Mouse (Mus musculus): ENCODE results near the gene Prtn3. TPM values are rescaled to one million over a fixed set of nuclear protein-coding genes. Genes with fewer than 3 reads are reported as not detected.

Prtn3 gene
- total RNA-seq (2023): 100 to 1,000 TPM; 466 to 531 TPM

DNA sequence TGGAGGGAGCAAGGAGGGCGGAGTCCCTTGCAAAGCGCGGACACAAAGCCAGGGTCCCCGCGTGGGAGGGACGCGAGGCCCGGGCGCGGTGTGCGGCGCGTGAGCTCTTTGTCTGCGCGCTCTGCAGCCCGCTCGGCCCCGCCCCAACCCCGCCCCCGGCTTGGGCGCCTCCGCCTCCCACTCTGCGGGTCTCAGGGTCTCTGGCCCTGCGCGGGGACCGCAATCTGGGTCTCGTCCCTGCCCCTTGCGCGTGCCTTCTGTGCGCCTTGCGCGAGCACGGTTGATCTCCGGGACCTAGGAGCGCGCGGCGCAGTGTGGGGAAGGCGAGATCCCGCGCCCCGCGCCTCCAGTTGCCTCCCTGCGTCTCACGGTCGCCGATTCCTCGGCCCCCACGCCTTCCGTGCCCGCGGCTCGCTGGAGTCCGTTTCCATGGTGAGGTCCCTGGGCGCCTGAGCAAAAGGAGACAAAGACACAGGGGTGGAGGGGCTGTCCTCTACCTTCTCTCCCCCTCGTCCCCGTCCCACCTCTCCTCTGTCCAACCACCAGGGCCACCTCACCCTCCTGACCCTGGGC, at the start of gene Prtn3, which contains the start of gene Plppr3:
Gene Prtn3, plus strand, starts transcription at position 187 of the 573 bp plus-strand sequence.
Gene Plppr3, minus strand, starts transcription at position 345 of the 573 bp plus-strand sequence.

DNA sequence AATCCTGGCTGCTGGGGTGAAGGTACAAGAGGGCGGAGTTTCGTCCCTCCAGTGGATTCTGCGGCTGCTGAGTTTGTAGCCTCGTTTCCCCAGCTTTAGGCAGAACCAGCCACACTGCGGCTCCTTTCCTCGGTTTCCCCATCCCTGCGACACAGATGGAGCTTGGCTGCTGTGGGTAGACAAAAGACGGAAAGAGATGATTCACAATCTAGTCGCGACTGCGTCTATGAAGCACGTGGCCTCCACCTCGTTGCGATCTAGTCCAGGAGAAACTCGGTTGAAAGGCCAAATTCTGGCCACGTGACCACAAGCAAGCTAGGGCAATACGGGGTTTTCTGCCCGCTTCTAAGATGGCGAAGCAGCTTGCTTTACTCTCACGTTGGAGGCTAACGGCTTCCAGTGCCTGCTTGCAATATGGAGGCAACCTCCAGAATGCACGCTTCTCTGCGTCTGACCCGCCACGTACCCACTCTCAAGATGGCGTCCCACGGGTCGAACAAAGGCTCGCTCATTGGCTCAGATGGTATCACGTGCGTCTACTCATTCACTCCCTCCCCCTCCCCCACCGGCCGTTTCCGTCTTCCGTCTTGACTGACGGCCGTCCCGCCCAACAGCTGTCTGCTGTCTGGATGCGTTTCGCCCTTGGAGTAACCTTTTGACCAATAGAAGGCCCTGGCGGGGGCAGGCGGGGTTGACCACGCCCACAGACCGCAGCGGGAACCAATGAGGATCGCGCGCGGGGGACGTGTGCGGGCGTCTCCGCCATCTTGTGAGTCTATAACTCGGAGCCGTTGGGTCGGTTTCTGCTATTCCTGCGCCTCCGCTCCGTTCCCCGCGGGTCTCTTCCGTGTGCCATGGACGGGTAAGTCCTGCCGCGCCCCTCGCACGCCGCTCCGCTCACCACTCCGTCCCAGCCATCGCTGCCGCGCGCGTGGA, 20.1 kb upstream of the Prtn3 start, which contains the start of gene Ptbp1:
Gene Ptbp1, plus strand, starts transcription at position 568 of the 936 bp plus-strand sequence.

DNA sequence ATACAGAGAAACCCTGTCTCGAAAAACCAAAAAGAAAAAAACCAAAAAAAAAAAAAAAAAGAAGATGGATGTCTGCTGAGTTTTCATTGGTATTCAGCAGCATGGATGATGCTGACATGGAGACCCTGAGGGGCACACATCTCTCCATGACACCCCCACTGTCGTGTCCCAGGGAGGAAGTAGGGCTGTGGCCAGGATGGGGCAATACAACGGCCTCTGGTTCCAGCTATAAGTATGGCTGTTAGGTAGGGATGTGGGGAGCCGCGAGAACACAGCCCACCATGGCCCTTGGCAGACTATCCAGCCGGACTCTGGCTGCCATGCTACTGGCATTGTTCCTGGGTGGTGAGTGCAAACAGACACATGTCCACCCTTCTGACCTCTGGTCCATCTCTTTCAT, 11.8 kb downstream of the Prtn3 start, which contains the start of gene Elane:
Gene Elane, plus strand, starts transcription at position 194 of the 400 bp plus-strand sequence.

DNA sequence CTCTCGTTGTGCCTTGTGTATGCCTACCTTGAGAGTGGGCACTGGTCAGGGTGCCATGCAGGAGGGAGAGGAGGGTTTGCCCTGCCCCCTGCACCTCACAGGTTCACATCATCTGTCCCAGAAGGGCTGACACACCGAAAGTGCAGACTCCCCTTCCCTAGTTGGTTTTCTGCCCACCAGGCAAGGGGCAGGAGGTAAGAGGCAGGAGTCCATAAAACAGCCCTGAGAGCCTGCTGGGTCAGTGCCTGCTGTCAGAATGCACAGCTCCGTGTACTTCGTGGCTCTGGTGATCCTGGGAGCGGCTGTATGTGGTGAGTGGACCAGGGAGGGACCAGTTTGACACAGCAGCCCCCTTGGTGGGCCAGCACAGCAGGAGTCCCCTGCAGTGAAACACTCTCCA, 16.4 kb downstream of the Prtn3 start, which contains the start of gene Cfd:
Gene Cfd, plus strand, starts transcription at position 184 of the 400 bp plus-strand sequence.

DNA sequence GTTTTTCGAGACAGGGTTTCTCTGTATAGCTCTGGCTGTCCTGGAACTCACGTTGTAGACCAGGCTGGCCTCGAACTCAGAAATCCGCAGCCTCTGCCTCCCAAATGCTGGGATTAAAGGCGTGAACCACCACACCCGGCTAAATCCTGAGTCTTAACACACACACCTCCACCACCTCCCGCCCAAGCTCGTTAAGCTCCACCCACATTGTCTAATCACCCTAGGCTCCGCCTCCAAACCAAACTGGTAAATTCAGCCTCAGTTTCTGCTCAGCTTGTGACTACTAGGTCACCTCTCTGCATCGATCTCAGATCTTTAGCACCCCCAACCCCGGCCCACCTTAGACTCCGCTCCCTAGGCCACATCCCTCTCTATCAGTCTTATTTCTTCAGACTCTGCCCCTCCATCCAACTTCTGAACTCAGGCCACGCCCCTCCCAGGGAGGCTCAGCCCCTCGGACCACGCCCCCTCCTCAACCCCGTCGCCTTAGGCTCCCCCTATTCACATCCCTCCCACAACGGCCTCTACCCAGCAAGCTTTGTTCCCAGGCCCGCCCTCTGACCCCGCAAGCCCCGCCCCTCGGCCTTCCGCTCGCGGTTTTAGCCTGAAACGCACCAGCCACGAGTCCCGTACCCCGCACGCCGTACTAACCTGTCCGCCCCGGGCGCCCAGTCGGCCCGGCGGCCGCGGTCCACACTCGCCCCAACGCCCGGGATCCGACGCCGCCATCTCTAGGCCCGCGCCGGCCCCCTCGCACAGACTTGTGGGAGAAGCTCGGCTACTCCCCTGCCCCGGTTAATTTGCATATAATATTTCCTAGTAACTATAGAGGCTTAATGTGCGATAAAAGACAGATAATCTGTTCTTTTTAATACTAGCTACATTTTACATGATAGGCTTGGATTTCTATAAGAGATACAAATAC, 34.2 kb downstream of the Prtn3 start, which contains the start of gene Med16:
Gene Med16, minus strand, starts transcription at position 757 of the 925 bp plus-strand sequence.

DNA sequence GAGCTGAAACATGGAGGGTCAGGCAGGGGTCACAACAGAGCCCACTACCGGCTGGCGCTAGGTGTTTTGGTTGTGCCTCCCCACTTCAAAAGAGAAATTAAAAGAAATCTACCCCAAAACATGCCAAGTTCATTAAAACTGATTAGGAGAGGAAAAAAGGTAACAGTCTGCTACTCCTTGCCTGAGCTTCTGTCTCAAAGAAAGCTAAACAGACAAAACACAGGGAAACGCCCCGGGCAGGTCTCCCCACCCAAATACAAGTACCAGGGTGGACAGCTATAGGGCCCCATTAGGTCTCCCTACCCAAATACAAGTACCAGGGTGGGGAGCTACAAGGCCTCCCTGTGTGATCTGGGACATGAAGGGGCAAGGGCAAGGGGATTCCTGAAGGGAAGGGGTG, 36.3 kb downstream of the Prtn3 start, which contains the start of gene Gm26602:
Gene Gm26602, plus strand, starts transcription at position 301 of the 400 bp plus-strand sequence.

DNA sequence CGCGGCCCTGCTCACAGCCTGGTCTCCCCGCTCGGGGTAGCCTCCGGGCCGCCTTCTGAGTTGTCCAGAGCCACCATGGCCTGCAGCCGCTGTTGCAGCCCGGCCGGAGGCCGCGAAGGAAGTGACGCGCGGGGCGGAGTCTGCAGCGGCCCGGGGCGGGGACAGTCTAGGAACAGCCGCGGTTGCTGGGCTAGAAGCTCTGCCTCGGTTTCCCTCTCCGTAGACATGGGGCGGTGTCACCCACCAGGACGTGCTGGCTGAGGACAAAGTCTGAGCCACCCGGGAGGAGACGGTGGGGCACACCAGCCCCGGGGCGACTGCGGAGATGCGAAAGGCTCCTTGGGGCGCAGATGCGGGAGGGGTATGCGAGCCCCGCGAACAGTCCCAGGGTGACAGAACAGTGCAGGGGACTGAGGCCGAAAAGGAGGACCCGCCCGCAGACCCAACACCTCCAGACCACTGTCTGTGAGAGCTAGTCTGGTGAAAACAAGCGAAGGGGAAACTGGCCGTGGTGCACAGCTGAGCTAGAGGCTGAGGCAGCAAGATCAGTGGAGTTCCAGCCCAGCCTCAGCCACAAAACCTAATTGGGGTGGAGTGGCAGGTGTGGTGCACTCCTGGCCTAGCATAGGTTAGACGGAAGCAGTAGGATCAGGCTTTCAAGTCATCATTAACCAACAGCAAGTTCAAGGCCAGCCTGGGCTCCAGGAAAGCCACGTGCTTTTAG, 42.7 kb downstream of the Prtn3 start, which contains the start of gene Kiss1r:
Gene Kiss1r, plus strand, starts transcription at position 164 of the 724 bp plus-strand sequence.

DNA sequence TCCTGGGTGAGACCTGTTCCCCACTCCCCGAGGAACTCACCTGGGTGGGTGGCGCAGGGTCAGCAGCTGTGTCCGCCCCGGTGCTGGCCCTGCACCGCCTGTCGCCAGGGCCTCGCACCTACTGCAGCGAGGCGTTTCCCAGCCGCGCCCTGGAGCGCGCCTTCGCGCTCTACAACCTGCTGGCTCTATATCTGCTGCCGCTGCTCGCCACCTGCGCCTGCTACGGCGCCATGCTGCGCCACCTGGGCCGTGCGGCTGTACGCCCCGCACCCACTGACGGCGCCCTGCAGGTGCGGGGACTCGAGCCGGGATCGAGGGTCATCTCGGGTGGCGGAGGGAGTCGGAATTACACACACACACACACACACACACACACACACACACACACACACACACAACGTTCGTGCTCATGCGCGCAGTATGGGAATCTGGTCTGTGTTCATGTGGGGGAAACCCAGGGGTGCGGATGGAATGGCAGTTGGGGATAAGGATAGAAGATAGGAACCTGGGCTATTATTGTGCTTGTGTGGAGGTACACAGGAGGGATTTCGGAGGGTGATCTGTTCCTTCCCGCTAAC, 46.8 kb downstream of the Prtn3 start, which contains the start of gene R3hdm4:
Gene R3hdm4, minus strand, starts transcription at position 251 of the 578 bp plus-strand sequence.

DNA sequence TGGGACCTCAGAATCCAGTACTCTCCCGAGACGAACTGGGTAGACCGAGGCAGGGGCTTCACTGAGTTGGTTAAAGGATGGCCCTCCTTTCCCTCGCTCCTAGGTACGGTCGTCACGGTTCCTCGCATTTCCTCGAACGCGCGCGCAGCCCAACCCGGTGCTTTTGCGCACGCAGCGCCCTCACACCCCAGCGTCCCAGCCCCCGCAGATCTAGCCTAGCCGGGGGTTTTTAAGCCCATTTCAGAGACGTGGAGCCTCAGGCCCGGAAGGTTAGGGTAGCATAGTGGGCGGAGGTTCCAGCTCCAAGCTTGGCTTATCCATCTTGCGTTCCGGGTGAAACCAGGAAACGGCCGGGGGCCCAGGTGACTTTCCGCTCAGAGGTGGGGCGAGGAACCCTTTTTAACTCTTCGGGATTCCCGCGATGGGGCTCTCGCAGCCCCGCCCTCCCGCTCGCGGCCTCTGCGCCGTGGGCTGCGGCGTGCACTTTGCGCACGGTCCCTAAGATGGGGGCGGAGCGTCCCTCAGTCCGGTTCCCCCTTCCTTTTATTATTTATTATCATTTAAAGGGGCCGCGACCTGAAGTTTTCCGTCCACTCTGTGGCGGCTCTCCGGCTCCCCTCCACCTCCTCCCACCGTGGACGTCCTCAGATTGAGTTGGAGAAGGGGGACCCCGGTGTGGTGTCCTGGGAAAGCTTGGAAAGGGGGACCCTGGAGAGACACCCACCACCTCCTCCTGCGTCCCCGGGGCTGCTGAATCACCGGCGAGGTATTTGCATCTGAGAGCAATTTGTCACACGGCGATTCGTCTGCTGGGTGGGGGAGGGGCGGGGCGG, 52.4 kb downstream of the Prtn3 start, which contains the start of gene Arid3a:
Gene Arid3a, plus strand, starts transcription at position 553 of the 833 bp plus-strand sequence.

Other genes with a start within 250 kb of the Prtn3 start
- gene Shc2, start 236.6 kb upstream of the Prtn3 start, total RNA-seq (2023): not detected
- not detected for gene Odf3l2, start 228.7 kb upstream of the Prtn3 start, total RNA-seq (2023)
- gene Madcam1, start 209.9 kb upstream of the Prtn3 start, total RNA-seq (2023): not detected
- 10 to 100 TPM; 20.1 to 26.2 TPM for gene Tpgs1, start 205.1 kb upstream of the Prtn3 start, total RNA-seq (2023)
- gene Cdc34, start 192.3 kb upstream of the Prtn3 start, total RNA-seq (2023): 10 to 100 TPM; 66.7 to 77.6 TPM
- 1 to 10 TPM; 1.1 to 1.2 TPM for gene Gzmm, start 185.5 kb upstream of the Prtn3 start, total RNA-seq (2023)
- gene Bsg, start 170.0 kb upstream of the Prtn3 start, total RNA-seq (2023): 100 to 1,000 TPM; 117 to 123 TPM
- under 1 TPM; 0.11 to 0.18 TPM for gene Hcn2, start 157.8 kb upstream of the Prtn3 start, total RNA-seq (2023)
- 10 to 100 TPM; 13.7 to 15.0 TPM for gene Polrmt, start 127.9 kb upstream of the Prtn3 start, total RNA-seq (2023)
- gene Fgf22, start 119.4 kb upstream of the Prtn3 start, total RNA-seq (2023): not detected
- gene Rnf126, start 107.5 kb upstream of the Prtn3 start, total RNA-seq (2023): 10 to 100 TPM; 25.1 to 26.7 TPM
- 1 to 10 TPM; 4.5 to 5.9 TPM for gene Fstl3, start 97.2 kb upstream of the Prtn3 start, total RNA-seq (2023)
- gene Prss57, start 83.5 kb upstream of the Prtn3 start, total RNA-seq (2023): 10 to 100 TPM; 13.6 to 18.0 TPM
- 100 to 1,000 TPM; 124 to 129 TPM for gene Palm, start 80.9 kb upstream of the Prtn3 start, total RNA-seq (2023)
- under 1 TPM; 0.46 to 0.51 TPM for gene Misp, start 53.5 kb upstream of the Prtn3 start, total RNA-seq (2023)
- gene Ptbp1, start 20.0 kb upstream of the Prtn3 start, total RNA-seq (2023): 100 to 1,000 TPM; 267 to 286 TPM
- gene Plppr3, start 158 bp downstream of the Prtn3 start, total RNA-seq (2023): 10 to 100 TPM; 20.7 to 23.9 TPM
- 100 to 1,000 TPM; 527 to 568 TPM for gene Elane, start 11.8 kb downstream of the Prtn3 start, total RNA-seq (2023)
- gene Cfd, start 16.4 kb downstream of the Prtn3 start, total RNA-seq (2023): not detected
- gene Med16, start 34.4 kb downstream of the Prtn3 start, total RNA-seq (2023): 10 to 100 TPM; 32.8 to 40.7 TPM
- gene Gm26602, start 36.4 kb downstream of the Prtn3 start, total RNA-seq (2023): not detected
- 1 to 10 TPM; 5.0 to 5.4 TPM for gene Kiss1r, start 42.5 kb downstream of the Prtn3 start, total RNA-seq (2023)
- 100 to 1,000 TPM; 488 to 566 TPM for gene R3hdm4, start 46.7 kb downstream of the Prtn3 start, total RNA-seq (2023)
- gene Arid3a, start 52.6 kb downstream of the Prtn3 start, total RNA-seq (2023): 100 to 1,000 TPM; 187 to 197 TPM
- gene Wdr18, start 85.7 kb downstream of the Prtn3 start, total RNA-seq (2023): 10 to 100 TPM in 1 of 2 experiments, 1 to 10 TPM in 1; 9.9 to 13.2 TPM
- under 1 TPM in 1 of 2 experiments, not detected in 1; 0.26 TPM for gene Grin3b, start 96.2 kb downstream of the Prtn3 start, total RNA-seq (2023)
- gene Tmem259, start 109.9 kb downstream of the Prtn3 start, total RNA-seq (2023): 10 to 100 TPM; 68.0 to 69.4 TPM
- gene Cnn2, start 114.1 kb downstream of the Prtn3 start, total RNA-seq (2023): 100 to 1,000 TPM; 543 to 593 TPM
- 100 to 1,000 TPM; 110 to 111 TPM for gene Abca7, start 122.0 kb downstream of the Prtn3 start, total RNA-seq (2023)
- 100 to 1,000 TPM; 428 to 464 TPM for gene Arhgap45, start 142.2 kb downstream of the Prtn3 start, total RNA-seq (2023)
- gene Polr2e, start 165.3 kb downstream of the Prtn3 start, total RNA-seq (2023): 10 to 100 TPM; 34.8 to 48.1 TPM
- 100 to 1,000 TPM; 269 to 306 TPM for gene Gpx4, start 172.7 kb downstream of the Prtn3 start, total RNA-seq (2023)
- gene Sbno2, start 231.1 kb downstream of the Prtn3 start, total RNA-seq (2023): 100 to 1,000 TPM; 141 to 163 TPM
- 100 to 1,000 TPM; 183 to 187 TPM for gene Stk11, start 241.3 kb downstream of the Prtn3 start, total RNA-seq (2023)

Data from neutrophil, adult 59 days (primary cell).